In the genomic region with DNA sequence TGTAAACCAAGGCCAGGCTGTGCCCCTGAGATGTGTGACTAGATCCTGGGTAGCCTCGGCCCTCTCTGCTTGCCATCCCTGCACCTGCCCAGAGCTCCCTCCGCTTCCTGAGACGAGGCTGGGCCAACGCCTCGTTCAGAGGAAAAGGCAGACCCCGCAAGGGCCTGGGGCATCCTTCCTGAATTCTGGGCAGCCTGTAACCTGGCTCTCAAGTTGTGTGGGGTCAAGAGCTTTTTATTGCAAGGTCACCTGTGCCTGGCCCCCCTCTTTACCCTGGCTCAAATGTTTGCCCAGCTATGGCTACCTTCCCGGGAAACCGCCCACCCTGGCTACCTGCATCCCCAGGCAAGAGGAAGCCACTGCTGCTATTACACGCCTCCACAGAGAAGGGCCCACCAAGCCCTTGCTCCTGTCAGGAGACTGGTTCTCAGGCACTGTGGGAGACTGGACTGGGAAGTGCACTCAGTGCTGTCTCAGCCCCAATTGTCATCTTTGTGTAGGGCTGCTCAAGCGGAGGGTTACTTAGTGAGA, we compare ENCODE assay signal across 8 mouse cellular contexts. TPM values are rescaled to one million over a fixed set of nuclear protein-coding genes. Genes with fewer than 3 reads are reported as not detected.
DNase-seq lines count a peak whose midpoint lies in the region; ATAC-seq and TF ChIP-seq lines count a peak whose summit lies in the region.

No protein-coding gene starts in this region.

- no peaks in the 10 kb centered on the region for H3K27me3 ChIP-seq in testis, adult 2 months (ENCODE audit: control insufficient read depth, insufficient read depth, low read length)
- no peaks in the 10 kb centered on the region for H3K27me3 ChIP-seq in hindbrain, postnatal 0 days (ENCODE audit: insufficient read depth, low read length)
- H3K27me3 ChIP-seq in midbrain, embryonic 13.5 days: no peaks in the 10 kb centered on the region

- no peak for TF ChIP-seq CTCF in testis, adult 2 months (IDR thresholded peaks at IDR 0.05; ENCODE audit: control insufficient read depth, insufficient read depth, insufficient replicate concordance, low read depth, low read length)
- no peak for TF ChIP-seq CTCF in hindbrain, postnatal 0 days (IDR thresholded peaks at IDR 0.05; ENCODE audit: low read depth)

- peak overlapping the region; percentile 98 for H3K27ac ChIP-seq in testis, adult 2 months (ENCODE audit: control insufficient read depth, insufficient read depth, low read depth, low read length)
- H3K27ac ChIP-seq in hindbrain, postnatal 0 days: peak overlapping the region; percentile 92
- peak overlapping the region; percentile 92 for H3K27ac ChIP-seq in midbrain, embryonic 13.5 days

- no peaks in the 10 kb centered on the region for H3K9me3 ChIP-seq in hindbrain, postnatal 0 days (ENCODE audit: low read length)
- no peaks in the 10 kb centered on the region for H3K9me3 ChIP-seq in midbrain, embryonic 13.5 days

- 26% methylated on average over 10 of the region's 10 CpGs for WGBS in hindbrain, postnatal 0 days
- 22% methylated on average over 10 of the region's 10 CpGs for WGBS in midbrain, embryonic 13.5 days

- H3K9ac ChIP-seq in hindbrain, postnatal 0 days (replicated peaks; ENCODE audit: low read length): peak overlapping the region; percentile 70
- peak overlapping the region; percentile 87 for H3K9ac ChIP-seq in midbrain, embryonic 13.5 days (replicated peaks)

- H3K4me1 ChIP-seq in testis, adult 2 months (ENCODE audit: control insufficient read depth, insufficient read depth, low read length): peaks cover 23% of the 10 kb centered on the region
- peaks cover 14% of the 10 kb centered on the region; the same call in 1 of the 2 replicates for H3K4me1 ChIP-seq in hindbrain, postnatal 0 days (ENCODE audit: insufficient read depth, low read length)
- H3K4me1 ChIP-seq in midbrain, embryonic 13.5 days (replicated peaks): peaks cover 23% of the 10 kb centered on the region

- peak; percentile 37 for ATAC-seq in hindbrain, postnatal 0 days
- ATAC-seq in midbrain, embryonic 13.5 days: peak; percentile 70

- DNase-seq in adrenal gland, postnatal 14 days: peak; percentile 35
- DNase-seq in adrenal gland, postnatal 4 days (ENCODE audit: low spot score in 2 of 2): no peak
- DNase-seq in testis, postnatal 10 days (ENCODE audit: low spot score): no peak
- no peak for DNase-seq in hindbrain, postnatal 0 days (ENCODE audit: low spot score)
- DNase-seq in gastrocnemius, postnatal 36 days: no peak
- no peak for DNase-seq in left cerebral cortex, adult 9 months (ENCODE audit: low spot score in 2 of 2)

- H3K4me3 ChIP-seq in testis, adult 2 months (ENCODE audit: control insufficient read depth, low read depth, low read length): peak overlapping the region; percentile 93
- peak overlapping the region; percentile 41 for H3K4me3 ChIP-seq in hindbrain, postnatal 0 days (ENCODE audit: low read length)
- peak overlapping the region; percentile 50 for H3K4me3 ChIP-seq in midbrain, embryonic 13.5 days (replicated peaks)

- peak overlapping the region; percentile 72 for H3K4me2 ChIP-seq in hindbrain, postnatal 0 days (ENCODE audit: low read depth, low read length)
- H3K4me2 ChIP-seq in midbrain, embryonic 13.5 days (replicated peaks): peak overlapping the region; percentile 83

- intact Hi-C loops in gastrocnemius, postnatal 36 days (cut with DNase I): no loop called here

- 0 out of 2 replicates have a peak, but pooled peaks have one; percentile 21 for TF ChIP-seq POLR2A in testis, adult 2 months (IDR thresholded peaks at IDR 0.05; ENCODE audit: control insufficient read depth, low read depth, low read length)

- no peaks in the 10 kb centered on the region for H3K36me3 ChIP-seq in testis, adult 2 months (ENCODE audit: control insufficient read depth, insufficient read depth, low read length)
- H3K36me3 ChIP-seq in hindbrain, postnatal 0 days (ENCODE audit: insufficient read depth, low read length): no peaks in the 10 kb centered on the region
- H3K36me3 ChIP-seq in midbrain, embryonic 13.5 days: no peaks in the 10 kb centered on the region

RNA-seq across cellular contexts. Expression of a gene that starts 1.9 kb away (rescaled TPM):
- total RNA-seq in adrenal gland, postnatal 14 days (2021): 25.6 and 27.3 TPM in 2 replicates
- total RNA-seq in adrenal gland, postnatal 4 days (2021): 10 to 100 TPM; 17.3 to 17.7 TPM
- 9.0 and 10.0 TPM in 2 replicates for polyA plus RNA-seq in testis, adult 2 months (2012; rRNA removed)
- 14.8 and 20.4 TPM in 2 replicates for total RNA-seq in hindbrain, postnatal 0 days (2014; rRNA removed)
- 17.7 TPM in 2 replicates for polyA plus RNA-seq in hindbrain, postnatal 0 days (2015; fragmentation: Nextera tagmentation; extraction: Ambion mirVana)
- polyA plus RNA-seq in midbrain, embryonic 13.5 days (2015; fragmentation: Nextera tagmentation; extraction: Ambion mirVana): 4.9 and 6.6 TPM in 2 replicates
- total RNA-seq in gastrocnemius, postnatal 36 days (2021): 10 to 100 TPM; 52.1 to 53.4 TPM

RNA-seq across cellular contexts. Expression of a gene that starts 26.1 kb away (rescaled TPM):
- total RNA-seq in adrenal gland, postnatal 14 days (2021): 3.6 and 27.0 TPM in 2 replicates
- total RNA-seq in adrenal gland, postnatal 4 days (2021): 10 to 100 TPM in 1 of 2 experiments, 1 to 10 TPM in 1; 4.4 to 15.0 TPM
- polyA plus RNA-seq in testis, adult 2 months (2012; rRNA removed): 2.2 and 4.8 TPM in 2 replicates
- 13.4 and 13.9 TPM in 2 replicates for total RNA-seq in hindbrain, postnatal 0 days (2014; rRNA removed)
- polyA plus RNA-seq in hindbrain, postnatal 0 days (2015; fragmentation: Nextera tagmentation; extraction: Ambion mirVana): 8.1 and 9.5 TPM in 2 replicates
- polyA plus RNA-seq in midbrain, embryonic 13.5 days (2015; fragmentation: Nextera tagmentation; extraction: Ambion mirVana): 2.3 and 3.2 TPM in 2 replicates
- under 1 TPM; 0.33 to 0.42 TPM for total RNA-seq in gastrocnemius, postnatal 36 days (2021)

RNA-seq across cellular contexts. Expression of a gene that starts 32.5 kb away (rescaled TPM):
- 0.49 and 0.56 TPM in 2 replicates for total RNA-seq in adrenal gland, postnatal 14 days (2021)
- under 1 TPM; 0.51 to 0.59 TPM for total RNA-seq in adrenal gland, postnatal 4 days (2021)
- polyA plus RNA-seq in testis, adult 2 months (2012; rRNA removed): 1.0 and 1.9 TPM in 2 replicates
- total RNA-seq in hindbrain, postnatal 0 days (2014; rRNA removed): 0.36 and 1.6 TPM in 2 replicates
- 1.7 and 1.8 TPM in 2 replicates for polyA plus RNA-seq in hindbrain, postnatal 0 days (2015; fragmentation: Nextera tagmentation; extraction: Ambion mirVana)
- polyA plus RNA-seq in midbrain, embryonic 13.5 days (2015; fragmentation: Nextera tagmentation; extraction: Ambion mirVana): 0.26 TPM in 1 of 2 replicates, not detected in the other
- not detected for total RNA-seq in gastrocnemius, postnatal 36 days (2021)

RNA-seq across cellular contexts. Expression of a gene that starts 37.8 kb away (rescaled TPM):
- 17.2 and 25.2 TPM in 2 replicates for total RNA-seq in adrenal gland, postnatal 14 days (2021)
- 10 to 100 TPM; 32.0 to 34.8 TPM for total RNA-seq in adrenal gland, postnatal 4 days (2021)
- 4.2 and 4.5 TPM in 2 replicates for polyA plus RNA-seq in testis, adult 2 months (2012; rRNA removed)
- 84.3 and 90.4 TPM in 2 replicates for total RNA-seq in hindbrain, postnatal 0 days (2014; rRNA removed)
- polyA plus RNA-seq in hindbrain, postnatal 0 days (2015; fragmentation: Nextera tagmentation; extraction: Ambion mirVana): 49.7 and 51.0 TPM in 2 replicates
- 43.9 and 45.9 TPM in 2 replicates for polyA plus RNA-seq in midbrain, embryonic 13.5 days (2015; fragmentation: Nextera tagmentation; extraction: Ambion mirVana)
- total RNA-seq in gastrocnemius, postnatal 36 days (2021): 1 to 10 TPM; 4.4 to 5.5 TPM

Comparison
In these comparisons a context has a peak if more than half of its experiments do, and no peak if none do; other contexts are left out.
1. H3K4me3 ChIP-seq: peak in every context shown above with its lines; median percentile 93 in testis, adult 2 months; 50 in midbrain, embryonic 13.5 days; 41 in hindbrain, postnatal 0 days.